Mouse (Mus musculus) liver, adult (tissue): ENCODE results near the gene H2-DMb2.

ENCODE experiments used
- GATA4 ChIP-seq: IDR thresholded peaks from 2 replicates; pipeline ENCODE4 v1.6.1; 2014; ENCODE audit warnings: mild to moderate bottlenecking, low read length; ENCODE audit not compliant: insufficient replicate concordance

H2-DMb2 gene

GRCm38 (mm10) chr17:34142456-34143010 is 574 bp upstream of the H2-DMb2 start:
- TF ChIP-seq GATA4, result no peak

DNA sequence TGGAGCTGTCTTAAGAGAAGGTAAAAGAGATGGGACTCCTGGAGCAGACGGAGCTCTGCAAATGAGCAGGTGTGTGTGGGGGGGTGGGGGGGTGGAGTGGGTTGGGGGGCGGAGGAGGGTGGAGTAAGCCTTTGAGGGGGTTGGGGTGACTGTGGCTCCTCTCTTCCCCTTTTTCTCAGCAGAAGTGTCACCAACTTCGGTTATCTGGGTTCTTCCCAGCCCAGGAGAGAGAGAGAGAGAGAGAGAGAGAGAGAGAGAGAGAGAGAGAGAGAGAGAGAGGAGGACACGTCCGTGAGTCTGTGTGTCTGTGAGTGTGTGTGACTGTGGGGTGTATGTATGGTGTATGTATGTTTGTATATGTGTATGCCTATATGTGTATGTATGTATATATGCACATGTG is 354 bp downstream of the H2-DMb2 start:
- no peak for TF ChIP-seq GATA4

- no peak for TF ChIP-seq GATA4
Measured at GRCm38 (mm10) chr17:34144960-34145371, 1.9 kb downstream of the H2-DMb2 start.

- TF ChIP-seq GATA4, result no peak
Measured at GRCm38 (mm10) chr17:34152923-34153322, 9.8 kb downstream of the H2-DMb2 start, which contains the start of gene H2-DMb1. TSS of gene H2-DMb1 (plus strand) at chr17:34153072.

GRCm38 (mm10) chr17:34155534-34155933 is 12.4 kb downstream of the H2-DMb2 start:
- no peak for TF ChIP-seq GATA4

DNA sequence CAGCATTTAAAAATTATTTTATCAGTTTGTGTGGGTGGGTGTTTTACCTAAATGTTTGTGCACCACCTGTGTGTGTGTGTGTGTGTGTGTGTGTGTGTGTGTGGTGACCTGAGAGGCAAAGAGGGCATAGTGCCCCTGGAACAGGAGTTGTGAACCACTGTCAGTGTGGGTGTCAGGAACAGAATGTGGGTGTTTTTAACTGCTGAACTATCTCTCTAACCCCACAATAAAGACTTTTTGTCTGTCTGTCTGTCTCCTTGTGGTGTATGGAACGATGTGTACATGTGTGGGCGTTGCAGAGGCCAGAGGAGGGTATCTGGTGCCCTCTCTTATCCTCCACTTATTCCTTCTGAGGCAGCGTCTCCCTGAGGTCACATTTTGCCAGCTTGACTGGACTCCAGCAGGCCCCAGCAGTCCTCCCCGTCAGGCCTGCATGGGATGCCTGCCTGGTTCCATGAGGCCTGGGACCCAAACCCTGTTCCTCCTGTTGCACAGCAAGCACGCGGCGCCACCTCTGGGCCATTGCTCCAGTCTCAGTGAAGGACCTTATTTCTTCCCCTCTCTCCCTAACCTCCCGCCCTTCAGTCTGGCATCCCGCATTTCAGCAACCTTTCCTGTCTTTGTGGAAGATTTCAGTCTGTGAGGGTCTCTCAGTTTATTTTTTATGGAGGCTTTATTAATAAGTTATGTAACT is 21.2 kb downstream of the H2-DMb2 start:
- TF ChIP-seq GATA4, result no peak

DNA sequence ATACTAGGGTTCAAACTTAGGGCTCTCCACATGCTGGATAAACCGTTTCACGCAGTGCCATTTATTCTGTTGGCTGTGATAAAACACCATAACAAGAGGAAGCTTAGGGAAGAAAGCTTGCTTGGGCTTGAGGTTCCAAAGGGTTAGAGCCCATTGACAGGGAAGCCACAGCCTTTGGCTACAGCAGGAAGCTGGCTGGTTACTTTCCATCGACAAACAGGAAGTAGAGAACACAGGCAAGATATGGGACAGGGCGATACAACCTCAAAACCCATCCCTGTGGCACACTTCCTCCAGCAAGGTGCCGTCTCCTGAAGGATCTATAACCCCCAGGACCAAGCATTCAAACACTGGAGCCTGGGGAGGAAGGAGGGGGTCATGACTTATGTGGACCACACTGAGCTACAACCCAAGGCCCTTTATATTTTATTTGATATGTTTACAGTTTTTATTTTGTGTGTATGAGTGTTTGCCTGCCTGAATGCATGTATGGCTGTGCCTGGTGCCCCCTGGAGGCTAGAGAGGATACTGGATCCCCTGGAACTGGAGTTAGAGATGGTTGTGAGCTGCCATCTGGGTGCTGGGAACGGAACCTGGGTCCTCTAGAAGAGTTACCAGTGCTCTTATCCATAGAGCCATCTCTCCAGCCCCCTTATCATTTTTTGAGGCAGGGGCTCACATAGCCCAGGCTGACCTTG is 22.1 kb downstream of the H2-DMb2 start:
- no peak for TF ChIP-seq GATA4

DNA sequence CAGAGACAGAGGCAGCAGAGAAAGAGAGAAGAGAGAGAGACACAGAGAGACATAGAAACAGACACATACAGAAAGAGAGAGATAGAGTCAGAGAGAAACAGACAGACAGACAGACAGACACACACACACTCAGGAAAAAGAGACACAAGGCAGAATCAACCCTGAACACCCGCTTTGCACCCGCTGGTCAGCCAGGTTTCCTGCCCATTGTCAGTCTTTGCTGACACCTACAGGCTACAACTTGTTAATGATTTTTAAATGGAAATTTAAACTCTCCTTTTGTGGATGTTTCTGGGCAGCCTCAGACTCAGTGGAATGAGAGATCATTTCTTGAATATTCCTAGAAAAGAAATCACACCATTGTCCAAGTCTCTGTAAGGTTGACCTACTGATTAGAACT is 26.2 kb downstream of the H2-DMb2 start:
- no peak for TF ChIP-seq GATA4

DNA sequence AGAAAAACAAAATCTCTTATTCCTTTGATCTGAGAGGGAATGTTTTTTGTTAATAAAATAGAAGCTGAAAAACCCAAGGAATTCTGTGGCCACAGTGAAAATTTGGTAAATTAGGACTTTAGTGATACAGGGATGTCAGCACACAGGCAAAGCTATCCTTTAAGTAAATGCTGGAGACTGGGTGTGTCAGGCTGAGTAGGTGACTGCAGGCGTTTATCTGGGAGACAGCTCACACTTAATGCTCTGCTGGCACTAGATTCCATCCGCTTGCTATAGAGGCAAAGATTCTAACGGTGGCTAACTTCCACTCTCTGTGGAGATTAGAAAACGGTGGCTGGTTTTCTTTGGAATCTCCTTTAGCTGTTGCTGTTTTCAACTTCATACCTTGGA is 27.4 kb downstream of the H2-DMb2 start:
- no peak for TF ChIP-seq GATA4

GRCm38 (mm10) chr17:34170877-34171498 is 27.9 kb downstream of the H2-DMb2 start:
- TF ChIP-seq GATA4, result no peak

GRCm38 (mm10) chr17:34172528-34172927 is 29.4 kb downstream of the H2-DMb2 start:
- no peak for TF ChIP-seq GATA4

- TF ChIP-seq GATA4, result no peak
Measured at GRCm38 (mm10) chr17:34174075-34174474, 31.0 kb downstream of the H2-DMb2 start.

DNA sequence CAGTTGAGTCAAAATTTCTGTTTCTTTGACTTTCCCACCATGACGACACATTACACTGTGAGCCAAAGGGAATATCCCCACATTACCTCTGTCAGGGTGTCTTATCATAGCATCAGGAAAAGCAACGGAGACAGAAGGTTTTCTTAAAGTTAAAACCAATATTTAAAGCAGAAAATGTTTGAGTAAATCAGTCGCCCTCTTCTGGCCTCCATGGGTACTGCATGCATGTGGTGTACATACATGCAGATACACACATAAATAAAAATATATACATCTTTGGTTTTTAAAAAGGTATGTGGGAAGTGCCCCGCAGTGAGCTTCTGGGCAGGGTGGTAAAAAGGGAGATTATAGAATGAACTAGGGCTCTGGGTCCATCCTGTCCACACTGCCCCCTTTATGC is 34.1 kb downstream of the H2-DMb2 start:
- no peak for TF ChIP-seq GATA4

GRCm38 (mm10) chr17:34179019-34179418 is 35.9 kb downstream of the H2-DMb2 start:
- no peak for TF ChIP-seq GATA4

- no peak for TF ChIP-seq GATA4
Measured at GRCm38 (mm10) chr17:34179913-34180859, 37.1 kb downstream of the H2-DMb2 start.
